Mouse (Mus musculus): ENCODE data around the gene Znrf2.

- TF ChIP-seq GATA1 (IDR thresholded peaks at IDR 0.05; ENCODE audit: low read depth, low read length), result no peak
- no peak for TF ChIP-seq CTCF (IDR thresholded peaks at IDR 0.05 in 2 of 3, conservative IDR thresholded peaks at IDR 0.05 in 1 of 3; ENCODE audit: control insufficient read depth in 1 of 3, insufficient read depth in 1 of 3, low read depth in 2 of 3, low read length in 3 of 3, poor library complexity in 1 of 3, severe bottlenecking in 1 of 3)
These were observed 46.0 kb upstream of the Znrf2 start for GRCm38 (mm10) chr6:54770766-54771165.
